Mouse (Mus musculus): ENCODE data around the gene Gtpbp2. TPM values are rescaled to one million over a fixed set of nuclear protein-coding genes. Genes with fewer than 3 reads are reported as not detected.
A peak's percentile ranks its signal among the peaks of the same experiment; 100 is the strongest.

The Gtpbp2 gene
- polyA plus RNA-seq, 1 experiment from 2014 or later: 21.2 TPM

DNA sequence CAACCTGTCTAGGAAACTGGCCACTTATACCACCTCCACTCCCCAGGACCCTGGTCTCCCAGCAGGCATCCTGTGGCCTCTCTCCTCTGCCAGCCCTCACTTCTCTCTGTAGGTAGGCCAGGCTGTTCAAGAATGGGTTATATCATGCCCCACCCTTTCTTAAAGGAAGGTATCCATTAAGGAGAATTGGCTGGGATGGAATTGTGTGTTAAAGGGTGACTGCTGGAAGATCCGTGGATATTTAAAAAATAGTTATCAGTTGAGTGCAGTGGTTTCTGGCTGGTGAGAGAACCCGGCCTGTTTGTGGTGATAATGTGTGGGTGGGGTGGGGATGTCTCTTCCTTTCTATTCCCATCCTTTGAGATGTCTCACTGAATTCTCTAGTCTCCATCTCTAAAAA lies 1.6 kb upstream of the Gtpbp2 start:
- peak overlapping the region; percentile 80 for H3K4me3 ChIP-seq (ENCODE audit: low read depth, low read length)
- TF ChIP-seq CTCF (IDR thresholded peaks at IDR 0.05; ENCODE audit: low read depth) (no peak), EP300 (optimal IDR thresholded peaks at IDR 0.05) (no peak)
- 49% methylated on average over 2 of the region's 2 CpGs for WGBS

GRCm38 (mm10) chr17:46160090-46160662 lies 656 bp upstream of the Gtpbp2 start:
- no peaks in the 10 kb centered on the region for H3K9me3 ChIP-seq (ENCODE audit: control insufficient read depth, low read length)
- peak overlapping the region; percentile 92 for H3K27ac ChIP-seq (replicated peaks)
- peak; percentile 68 for TF ChIP-seq EP300 (optimal IDR thresholded peaks at IDR 0.05)
- TF ChIP-seq CTCF (IDR thresholded peaks at IDR 0.05; ENCODE audit: low read depth): peak; percentile 66
- H3K36me3 ChIP-seq (ENCODE audit: control insufficient read depth, insufficient read depth, low read length): peaks cover 5% of the 10 kb centered on the region; the same call in 1 of the 2 replicates
- H3K9ac ChIP-seq (ENCODE audit: low read length): peak overlapping the region; percentile 55
- H3K27me3 ChIP-seq (ENCODE audit: control insufficient read depth, insufficient read depth, low read length): no peaks in the 10 kb centered on the region
- H3K4me2 ChIP-seq (replicated peaks; ENCODE audit: low read depth): peak overlapping the region; percentile 73
- no peaks in the 10 kb centered on the region; the same call in 1 of the 2 replicates for H3K4me1 ChIP-seq (replicated peaks; ENCODE audit: control insufficient read depth, insufficient read depth)
- 0% methylated on average over 16 of the region's 16 CpGs for WGBS
- ATAC-seq (ENCODE audit: low FRiP score, low TSS enrichment): peak; percentile 58
- peak; percentile 89 for DNase-seq (ENCODE audit: low spot score)
- H3K4me3 ChIP-seq (ENCODE audit: low read depth, low read length): peak overlapping the region; percentile 80

More for the DNA sequence above, 1.6 kb upstream of the Gtpbp2 start:
- Histone ChIP-seq H3K27me3 (ENCODE audit: control insufficient read depth, insufficient read depth, low read length) (no peaks in the 10 kb centered on the region), H3K4me2 (replicated peaks; ENCODE audit: low read depth) (peak overlapping the region; percentile 73; the same call in 1 of the 2 replicates), H3K4me1 (replicated peaks; ENCODE audit: control insufficient read depth, insufficient read depth) (no peaks in the 10 kb centered on the region; the same call in 1 of the 2 replicates), H3K9ac (ENCODE audit: low read length) (no peak overlapping the region), H3K36me3 (ENCODE audit: control insufficient read depth, insufficient read depth, low read length) (peaks cover 2% of the 10 kb centered on the region; the same call in 1 of the 2 replicates), H3K27ac (replicated peaks) (peak overlapping the region; percentile 92), H3K9me3 (ENCODE audit: control insufficient read depth, low read length) (no peaks in the 10 kb centered on the region)
- DNase-seq (ENCODE audit: low spot score) (no peak), ATAC-seq (ENCODE audit: low FRiP score, low TSS enrichment) (no peak; the same call in 1 of the 2 replicates)

GRCm38 (mm10) chr17:46161179-46161578 lies 347 bp downstream of the Gtpbp2 start:
- TF ChIP-seq CTCF (IDR thresholded peaks at IDR 0.05; ENCODE audit: low read depth) (no peak), EP300 (optimal IDR thresholded peaks at IDR 0.05) (no peak)
- H3K27ac ChIP-seq (replicated peaks): peak overlapping the region; percentile 91
- WGBS: under 1% methylated on average over 19 of the region's 19 CpGs
- ATAC-seq (ENCODE audit: low FRiP score, low TSS enrichment) (0 out of 2 replicates have a peak, but pooled peaks have one; percentile 10), DNase-seq (ENCODE audit: low spot score) (no peak)
- no peaks in the 10 kb centered on the region; the same call in 1 of the 2 replicates for H3K4me1 ChIP-seq (replicated peaks; ENCODE audit: control insufficient read depth, insufficient read depth)
- no peaks in the 10 kb centered on the region for H3K9me3 ChIP-seq (ENCODE audit: control insufficient read depth, low read length)
- H3K4me2 ChIP-seq (replicated peaks; ENCODE audit: low read depth): peak overlapping the region; percentile 86
- H3K9ac ChIP-seq (ENCODE audit: low read length): peak overlapping the region; percentile 88
- peaks cover 10% of the 10 kb centered on the region; the same call in 1 of the 2 replicates for H3K36me3 ChIP-seq (ENCODE audit: control insufficient read depth, insufficient read depth, low read length)
- peak overlapping the region; percentile 80 for H3K4me3 ChIP-seq (ENCODE audit: low read depth, low read length)
- H3K27me3 ChIP-seq (ENCODE audit: control insufficient read depth, insufficient read depth, low read length): no peaks in the 10 kb centered on the region

DNA sequence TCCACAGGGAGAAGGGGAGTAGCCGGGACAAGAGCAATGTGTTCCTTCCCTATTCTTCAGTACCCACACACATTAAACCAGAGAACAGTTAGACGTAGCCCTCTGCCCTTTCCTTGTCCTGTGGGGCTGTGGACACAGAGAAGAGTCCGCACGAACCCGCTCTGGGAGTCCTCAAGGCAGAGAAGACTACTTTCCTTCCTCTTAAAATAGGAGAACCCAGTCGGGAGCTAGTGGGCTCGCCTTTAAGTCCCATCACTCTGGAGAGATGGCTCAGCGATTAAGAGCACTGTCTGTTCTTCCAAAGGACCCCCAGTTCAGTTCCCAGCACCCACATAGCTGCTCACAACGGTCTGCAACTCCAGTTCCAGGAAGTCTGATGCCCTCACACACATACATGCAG lies 878 bp downstream of the Gtpbp2 start:
- H3K4me1 ChIP-seq (replicated peaks; ENCODE audit: control insufficient read depth, insufficient read depth): no peaks in the 10 kb centered on the region; the same call in 1 of the 2 replicates
- H3K4me3 ChIP-seq (ENCODE audit: low read depth, low read length): peak overlapping the region; percentile 80
- 44% methylated on average over 9 of the region's 9 CpGs for WGBS
- no peak for ATAC-seq (ENCODE audit: low FRiP score, low TSS enrichment)
- no peaks in the 10 kb centered on the region for H3K9me3 ChIP-seq (ENCODE audit: control insufficient read depth, low read length)
- H3K27me3 ChIP-seq (ENCODE audit: control insufficient read depth, insufficient read depth, low read length): no peaks in the 10 kb centered on the region
- H3K36me3 ChIP-seq (ENCODE audit: control insufficient read depth, insufficient read depth, low read length): peaks cover 10% of the 10 kb centered on the region; the same call in 1 of the 2 replicates
- peak overlapping the region; percentile 86 for H3K4me2 ChIP-seq (replicated peaks; ENCODE audit: low read depth)
- H3K27ac ChIP-seq (replicated peaks): peak overlapping the region; percentile 91
- H3K9ac ChIP-seq (ENCODE audit: low read length): peak overlapping the region; percentile 88
- no peak for DNase-seq (ENCODE audit: low spot score)
- TF ChIP-seq EP300 (optimal IDR thresholded peaks at IDR 0.05): no peak
- no peak for TF ChIP-seq CTCF (IDR thresholded peaks at IDR 0.05; ENCODE audit: low read depth)

GRCm38 (mm10) chr17:46162551-46162950 lies 1.7 kb downstream of the Gtpbp2 start:
- DNase-seq (ENCODE audit: low spot score) (no peak), ATAC-seq (ENCODE audit: low FRiP score, low TSS enrichment) (no peak; the same call in 1 of the 2 replicates)
- peaks cover 12% of the 10 kb centered on the region; the same call in 1 of the 2 replicates for H3K36me3 ChIP-seq (ENCODE audit: control insufficient read depth, insufficient read depth, low read length)
- no peaks in the 10 kb centered on the region for H3K27me3 ChIP-seq (ENCODE audit: control insufficient read depth, insufficient read depth, low read length)
- peak overlapping the region; percentile 86 for H3K4me2 ChIP-seq (replicated peaks; ENCODE audit: low read depth)
- peak overlapping the region; percentile 65 for H3K27ac ChIP-seq (replicated peaks)
- H3K9ac ChIP-seq (ENCODE audit: low read length): no peak overlapping the region
- TF ChIP-seq EP300 (optimal IDR thresholded peaks at IDR 0.05) (no peak), CTCF (IDR thresholded peaks at IDR 0.05; ENCODE audit: low read depth) (no peak)
- no peaks in the 10 kb centered on the region for H3K9me3 ChIP-seq (ENCODE audit: control insufficient read depth, low read length)
- H3K4me1 ChIP-seq (replicated peaks; ENCODE audit: control insufficient read depth, insufficient read depth): no peaks in the 10 kb centered on the region; the same call in 1 of the 2 replicates
- H3K4me3 ChIP-seq (ENCODE audit: low read depth, low read length): no peak overlapping the region
- 64% methylated on average over 7 of the region's 7 CpGs for WGBS

DNA sequence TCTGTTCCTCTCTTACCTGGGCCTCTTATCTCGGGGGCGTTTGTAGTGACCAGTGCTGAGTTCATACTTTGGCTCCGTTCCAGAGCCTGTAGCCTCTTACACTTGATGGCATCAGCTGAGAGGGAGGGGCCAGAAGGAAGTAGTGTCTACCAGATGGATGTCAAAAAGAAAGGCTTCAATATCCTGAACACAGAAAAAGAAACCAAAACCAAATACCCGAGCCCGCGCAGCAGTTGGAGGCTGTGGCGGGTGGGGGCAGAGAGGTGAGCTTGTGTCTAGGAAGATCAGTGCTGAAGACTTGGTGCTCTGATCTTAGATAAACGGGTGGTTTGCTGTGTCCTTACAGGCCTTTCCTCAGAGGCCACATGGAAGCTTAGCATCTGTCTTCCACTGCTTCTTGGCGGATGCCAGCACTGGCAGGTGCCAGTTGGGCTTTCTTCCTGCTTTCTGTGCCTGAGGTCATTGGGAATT lies 2.2 kb downstream of the Gtpbp2 start:
- no peaks in the 10 kb centered on the region; the same call in 1 of the 2 replicates for H3K4me1 ChIP-seq (replicated peaks; ENCODE audit: control insufficient read depth, insufficient read depth)
- H3K27me3 ChIP-seq (ENCODE audit: control insufficient read depth, insufficient read depth, low read length): no peaks in the 10 kb centered on the region
- peak; percentile 78 for DNase-seq (ENCODE audit: low spot score)
- peaks cover 16% of the 10 kb centered on the region for H3K36me3 ChIP-seq (ENCODE audit: control insufficient read depth, insufficient read depth, low read length)
- ATAC-seq (ENCODE audit: low FRiP score, low TSS enrichment): peak; percentile 33
- H3K4me3 ChIP-seq (ENCODE audit: low read depth, low read length): no peak overlapping the region
- WGBS: 57% methylated on average over 9 of the region's 9 CpGs
- peak overlapping the region; percentile 86 for H3K4me2 ChIP-seq (replicated peaks; ENCODE audit: low read depth)
- H3K9ac ChIP-seq (ENCODE audit: low read length): no peak overlapping the region
- TF ChIP-seq CTCF (IDR thresholded peaks at IDR 0.05; ENCODE audit: low read depth) (no peak), EP300 (optimal IDR thresholded peaks at IDR 0.05) (no peak)
- H3K9me3 ChIP-seq (ENCODE audit: control insufficient read depth, low read length): no peaks in the 10 kb centered on the region
- peak overlapping the region; percentile 65 for H3K27ac ChIP-seq (replicated peaks)

All from stomach, postnatal 0 days (tissue).